Mouse (Mus musculus): ENCODE results near the gene Gnat2. TPM values are rescaled to one million over a fixed set of nuclear protein-coding genes. Genes with fewer than 3 reads are reported as not detected.

Gene Gnat2
- polyA plus RNA-seq, 1 experiment: 0.40 TPM

GRCm38 (mm10) chr3:108085281-108085720 lies 7.3 kb upstream of the Gnat2 start:
- H3K4me3 ChIP-seq (ENCODE audit: control insufficient read depth, low read depth, low read length): peak overlapping the region; percentile 90
- peaks cover 24% of the 10 kb centered on the region for H3K4me1 ChIP-seq (ENCODE audit: control insufficient read depth, insufficient read depth, low read length)
- H3K36me3 ChIP-seq (ENCODE audit: control insufficient read depth, insufficient read depth, low read length): no peaks in the 10 kb centered on the region
- TF ChIP-seq CTCF (IDR thresholded peaks at IDR 0.05; ENCODE audit: control insufficient read depth, insufficient read depth, insufficient replicate concordance, low read depth, low read length): no peak
- TF ChIP-seq POLR2A (IDR thresholded peaks at IDR 0.05; ENCODE audit: control insufficient read depth, low read depth, low read length): no peak
- no peaks in the 10 kb centered on the region for H3K27me3 ChIP-seq (ENCODE audit: control insufficient read depth, insufficient read depth, low read length)
- H3K27ac ChIP-seq (ENCODE audit: control insufficient read depth, insufficient read depth, low read depth, low read length): peak overlapping the region; percentile 73

- Histone ChIP-seq H3K36me3 (ENCODE audit: control insufficient read depth, insufficient read depth, low read length) (no peaks in the 10 kb centered on the region), H3K27ac (ENCODE audit: control insufficient read depth, insufficient read depth, low read depth, low read length) (peak overlapping the region; percentile 92), H3K27me3 (ENCODE audit: control insufficient read depth, insufficient read depth, low read length) (no peaks in the 10 kb centered on the region), H3K4me1 (ENCODE audit: control insufficient read depth, insufficient read depth, low read length) (peaks cover 24% of the 10 kb centered on the region), H3K4me3 (ENCODE audit: control insufficient read depth, low read depth, low read length) (peak overlapping the region; percentile 90)
- TF ChIP-seq CTCF (IDR thresholded peaks at IDR 0.05; ENCODE audit: control insufficient read depth, insufficient read depth, insufficient replicate concordance, low read depth, low read length) (no peak), POLR2A (IDR thresholded peaks at IDR 0.05; ENCODE audit: control insufficient read depth, low read depth, low read length) (no peak)
Observed at GRCm38 (mm10) chr3:108085721-108086469, 6.7 kb upstream of the Gnat2 start.

- H3K27me3 ChIP-seq (ENCODE audit: control insufficient read depth, insufficient read depth, low read length): no peaks in the 10 kb centered on the region
- H3K4me1 ChIP-seq (ENCODE audit: control insufficient read depth, insufficient read depth, low read length): peaks cover 24% of the 10 kb centered on the region
- no peaks in the 10 kb centered on the region for H3K36me3 ChIP-seq (ENCODE audit: control insufficient read depth, insufficient read depth, low read length)
- TF ChIP-seq CTCF (IDR thresholded peaks at IDR 0.05; ENCODE audit: control insufficient read depth, insufficient read depth, insufficient replicate concordance, low read depth, low read length): no peak
- TF ChIP-seq POLR2A (IDR thresholded peaks at IDR 0.05; ENCODE audit: control insufficient read depth, low read depth, low read length): no peak
- peak within 1 kb of the TSS; percentile 90 for H3K4me3 ChIP-seq (ENCODE audit: control insufficient read depth, low read depth, low read length)
- peak within 1 kb of the TSS; percentile 92 for H3K27ac ChIP-seq (ENCODE audit: control insufficient read depth, insufficient read depth, low read depth, low read length)
Observed at GRCm38 (mm10) chr3:108086470-108086979, 6.1 kb upstream of the Gnat2 start, which contains the start of gene Ampd2. Gene Ampd2, minus strand, starts transcription at chr3:108086651.

GRCm38 (mm10) chr3:108087329-108087728 lies 5.3 kb upstream of the Gnat2 start:
- TF ChIP-seq CTCF (IDR thresholded peaks at IDR 0.05; ENCODE audit: control insufficient read depth, insufficient read depth, insufficient replicate concordance, low read depth, low read length): no peak
- no peak overlapping the region for H3K4me3 ChIP-seq (ENCODE audit: control insufficient read depth, low read depth, low read length)
- no peaks in the 10 kb centered on the region for H3K36me3 ChIP-seq (ENCODE audit: control insufficient read depth, insufficient read depth, low read length)
- H3K27me3 ChIP-seq (ENCODE audit: control insufficient read depth, insufficient read depth, low read length): no peaks in the 10 kb centered on the region
- no peak overlapping the region for H3K27ac ChIP-seq (ENCODE audit: control insufficient read depth, insufficient read depth, low read depth, low read length)
- H3K4me1 ChIP-seq (ENCODE audit: control insufficient read depth, insufficient read depth, low read length): peaks cover 24% of the 10 kb centered on the region

- Histone ChIP-seq H3K4me3 (ENCODE audit: control insufficient read depth, low read depth, low read length) (peak overlapping the region; percentile 24), H3K27me3 (ENCODE audit: control insufficient read depth, insufficient read depth, low read length) (no peaks in the 10 kb centered on the region), H3K4me1 (ENCODE audit: control insufficient read depth, insufficient read depth, low read length) (peaks cover 24% of the 10 kb centered on the region), H3K27ac (ENCODE audit: control insufficient read depth, insufficient read depth, low read depth, low read length) (no peak overlapping the region; the same call in 1 of the 2 replicates), H3K36me3 (ENCODE audit: control insufficient read depth, insufficient read depth, low read length) (no peaks in the 10 kb centered on the region)
- no peak for TF ChIP-seq POLR2A (IDR thresholded peaks at IDR 0.05; ENCODE audit: control insufficient read depth, low read depth, low read length)
Observed at GRCm38 (mm10) chr3:108088842-108089380, 3.7 kb upstream of the Gnat2 start.

GRCm38 (mm10) chr3:108089916-108090315 lies 2.7 kb upstream of the Gnat2 start:
- peaks cover 21% of the 10 kb centered on the region for H3K4me1 ChIP-seq (ENCODE audit: control insufficient read depth, insufficient read depth, low read length)
- H3K27ac ChIP-seq (ENCODE audit: control insufficient read depth, insufficient read depth, low read depth, low read length): no peak overlapping the region
- no peaks in the 10 kb centered on the region for H3K27me3 ChIP-seq (ENCODE audit: control insufficient read depth, insufficient read depth, low read length)
- H3K4me3 ChIP-seq (ENCODE audit: control insufficient read depth, low read depth, low read length): no peak overlapping the region
- TF ChIP-seq CTCF (IDR thresholded peaks at IDR 0.05; ENCODE audit: control insufficient read depth, insufficient read depth, insufficient replicate concordance, low read depth, low read length): no peak
- TF ChIP-seq POLR2A (IDR thresholded peaks at IDR 0.05; ENCODE audit: control insufficient read depth, low read depth, low read length): no peak
- no peaks in the 10 kb centered on the region for H3K36me3 ChIP-seq (ENCODE audit: control insufficient read depth, insufficient read depth, low read length)

GRCm38 (mm10) chr3:108090561-108090960 lies 2.0 kb upstream of the Gnat2 start:
- TF ChIP-seq POLR2A (IDR thresholded peaks at IDR 0.05; ENCODE audit: control insufficient read depth, low read depth, low read length) (no peak), CTCF (IDR thresholded peaks at IDR 0.05; ENCODE audit: control insufficient read depth, insufficient read depth, insufficient replicate concordance, low read depth, low read length) (no peak)
- peaks cover 14% of the 10 kb centered on the region for H3K4me1 ChIP-seq (ENCODE audit: control insufficient read depth, insufficient read depth, low read length)
- no peaks in the 10 kb centered on the region for H3K27me3 ChIP-seq (ENCODE audit: control insufficient read depth, insufficient read depth, low read length)
- no peaks in the 10 kb centered on the region for H3K36me3 ChIP-seq (ENCODE audit: control insufficient read depth, insufficient read depth, low read length)
- no peak overlapping the region for H3K4me3 ChIP-seq (ENCODE audit: control insufficient read depth, low read depth, low read length)
- no peak overlapping the region for H3K27ac ChIP-seq (ENCODE audit: control insufficient read depth, insufficient read depth, low read depth, low read length)
